8 mouse cellular contexts compared by ENCODE assay signal in the genomic region with DNA sequence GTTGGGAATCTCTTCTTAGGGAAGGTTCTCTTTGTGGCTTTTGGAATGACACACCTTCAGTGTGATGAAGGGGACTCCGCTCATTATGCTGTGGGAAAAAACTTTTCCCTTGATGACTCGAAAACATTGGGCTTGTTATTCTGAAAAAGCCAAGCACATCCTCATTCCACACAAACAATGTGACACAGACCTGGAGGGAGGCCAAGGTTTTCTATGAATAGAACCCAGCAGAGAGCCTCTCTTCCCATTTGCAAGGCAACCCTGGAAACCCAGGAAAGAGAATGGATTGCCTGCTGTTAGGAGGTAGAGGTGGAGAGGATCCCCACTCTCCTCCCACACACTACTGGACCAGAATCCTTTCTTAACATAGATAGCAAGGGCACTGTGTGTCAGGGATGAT. TPM values are rescaled to one million over a fixed set of nuclear protein-coding genes. Genes with fewer than 3 reads are reported as not detected.
DNase-seq lines count a peak whose midpoint lies in the region; ATAC-seq lines count a peak whose summit lies in the region.

No protein-coding gene starts in this region.

- H3K4me1 ChIP-seq in heart, embryonic 16.5 days (ENCODE audit: control insufficient read depth, insufficient read depth, low read length): peaks cover 12% of the 10 kb centered on the region
- no peaks in the 10 kb centered on the region for H3K4me1 ChIP-seq in stomach, embryonic 16.5 days (ENCODE audit: control insufficient read depth, insufficient read depth, low read length)

- peak overlapping the region; percentile 61 for H3K4me2 ChIP-seq in heart, embryonic 16.5 days (ENCODE audit: low read depth, low read length)
- H3K4me2 ChIP-seq in stomach, embryonic 16.5 days (ENCODE audit: low read depth, low read length): peak overlapping the region; percentile 31; the same call in 1 of the 2 replicates

- peak; percentile 18 for DNase-seq in gastrocnemius, adult 18-20 months (ENCODE audit: low spot score)
- DNase-seq in gastrocnemius, adult 8-10 months (ENCODE audit: low spot score in 2 of 2): no peak
- DNase-seq in fibroblast of lung, adult 2 months (ENCODE audit: low read depth): peak; percentile 47
- DNase-seq in layer of hippocampus, adult 11-12 months (ENCODE audit: low spot score): peak; percentile 68
- DNase-seq in lung, postnatal 36 days: peak; percentile 87
- DNase-seq in B cell, adult 2 months: no peak

- peak overlapping the region; percentile 50 for H3K4me3 ChIP-seq in heart, embryonic 16.5 days (ENCODE audit: low read length)
- 0 out of 2 replicates have a peak overlapping the region, but pooled peaks have one; percentile 10 for H3K4me3 ChIP-seq in stomach, embryonic 16.5 days (replicated peaks; ENCODE audit: low read length)

- no peaks in the 10 kb centered on the region for H3K9me3 ChIP-seq in heart, embryonic 16.5 days (replicated peaks; ENCODE audit: control insufficient read depth, low read length)
- H3K9me3 ChIP-seq in stomach, embryonic 16.5 days (replicated peaks; ENCODE audit: control insufficient read depth, low read length): no peaks in the 10 kb centered on the region

- ATAC-seq in heart, embryonic 16.5 days (replicated peaks; ENCODE audit: extremely low read depth, insufficient read depth, low FRiP score): peak; percentile 86
- 0 out of 2 replicates have a peak, but pooled peaks have one; percentile 40 for ATAC-seq in stomach, embryonic 16.5 days (ENCODE audit: insufficient read depth, low FRiP score)

- peak overlapping the region; percentile 90 for H3K27ac ChIP-seq in heart, embryonic 16.5 days (ENCODE audit: low read length)
- no peak overlapping the region for H3K27ac ChIP-seq in stomach, embryonic 16.5 days (ENCODE audit: low read length)

- no peaks in the 10 kb centered on the region for H3K27me3 ChIP-seq in heart, embryonic 16.5 days (ENCODE audit: control insufficient read depth, insufficient read depth, low read length)
- no peaks in the 10 kb centered on the region for H3K27me3 ChIP-seq in stomach, embryonic 16.5 days (ENCODE audit: control insufficient read depth, insufficient read depth, low read length)

- H3K36me3 ChIP-seq in heart, embryonic 16.5 days (ENCODE audit: control insufficient read depth, insufficient read depth): no peaks in the 10 kb centered on the region
- no peaks in the 10 kb centered on the region for H3K36me3 ChIP-seq in stomach, embryonic 16.5 days (ENCODE audit: control insufficient read depth, insufficient read depth, low read length)

- H3K9ac ChIP-seq in heart, embryonic 16.5 days (ENCODE audit: low read length): peak overlapping the region; percentile 62
- H3K9ac ChIP-seq in stomach, embryonic 16.5 days (ENCODE audit: low read length): no peak overlapping the region

- 8% methylated on average over 2 of the region's 2 CpGs for WGBS in heart, embryonic 16.5 days
- WGBS in stomach, embryonic 16.5 days: 12% methylated on average over 2 of the region's 2 CpGs

RNA-seq across cellular contexts. Expression of gene Gzmk, which starts 1.6 kb away (rescaled TPM):
- total RNA-seq in gastrocnemius, adult 18-20 months (2021): not detected
- not detected for total RNA-seq in gastrocnemius, adult 8-10 months (2022)
- polyA plus RNA-seq in heart, embryonic 16.5 days (2015; fragmentation: Nextera tagmentation; extraction: Ambion mirVana): not detected in 2 replicates
- not detected in 2 replicates for polyA plus RNA-seq in stomach, embryonic 16.5 days (2015; fragmentation: Nextera tagmentation; extraction: Ambion mirVana)

RNA-seq across cellular contexts. Expression of gene Esm1, which starts 14.6 kb away (rescaled TPM):
- total RNA-seq in gastrocnemius, adult 18-20 months (2021): under 1 TPM; 0.11 to 0.40 TPM
- under 1 TPM in 3 of 4 experiments, not detected in 1; 0.29 to 0.49 (median 0.43) TPM for total RNA-seq in gastrocnemius, adult 8-10 months (2022)
- 1.9 and 2.5 TPM in 2 replicates for polyA plus RNA-seq in heart, embryonic 16.5 days (2015; fragmentation: Nextera tagmentation; extraction: Ambion mirVana)
- polyA plus RNA-seq in stomach, embryonic 16.5 days (2015; fragmentation: Nextera tagmentation; extraction: Ambion mirVana): 2.7 and 3.1 TPM in 2 replicates

Comparison
In these comparisons a context has a peak if more than half of its experiments do, and no peak if none do; other contexts are left out.
1. DNase-seq: peak in gastrocnemius, adult 18-20 months (single experiment), fibroblast of lung, adult 2 months (single experiment), layer of hippocampus, adult 11-12 months (single experiment) and lung, postnatal 36 days (single experiment); none in gastrocnemius, adult 8-10 months (0 of 2) and B cell, adult 2 months (0 of 2).